ENCODE assay signal across 8 mouse cellular contexts in genomic region chr13:17943306-17944077, GRCm38 (mm10). TPM values are rescaled to one million over a fixed set of nuclear protein-coding genes. Genes with fewer than 3 reads are reported as not detected.
DNase-seq lines count a peak whose midpoint lies in the region; ATAC-seq and TF ChIP-seq lines count a peak whose summit lies in the region.

No protein-coding gene starts in this region.

- peaks cover 51% of the 10 kb centered on the region for H3K79me3 ChIP-seq in C2C12 (ENCODE audit: low read depth)

- under 1% methylated on average over 70 of the region's 70 CpGs for WGBS in heart, embryonic 11.5 days (ENCODE audit: insufficient replicate concordance)
- WGBS in kidney, postnatal 0 days, result under 1% methylated on average over 65 of the region's 70 CpGs
- WGBS in lung, embryonic 16.5 days, result under 1% methylated on average over 62 of the region's 70 CpGs

- peak overlapping the region; percentile 78 for H3K27ac ChIP-seq in heart, embryonic 11.5 days (ENCODE audit: low read depth, low read length)
- peak overlapping the region; percentile 94 for H3K27ac ChIP-seq in kidney, postnatal 0 days
- H3K27ac ChIP-seq in lung, embryonic 16.5 days (ENCODE audit: low read length), result peak overlapping the region; percentile 90

- peak overlapping the region; percentile 84 for H3ac ChIP-seq in C2C12 (ENCODE audit: control insufficient read depth, insufficient read length, low read depth)

- peak overlapping the region; percentile 65 for H3K4me3 ChIP-seq in C2C12 (ENCODE audit: insufficient read depth, poor library complexity, severe bottlenecking)
- peak overlapping the region; percentile 94 for H3K4me3 ChIP-seq in heart, embryonic 11.5 days (ENCODE audit: low read depth, low read length)
- peak overlapping the region; percentile 91 for H3K4me3 ChIP-seq in kidney, postnatal 0 days (replicated peaks; ENCODE audit: low read depth, low read length)
- H3K4me3 ChIP-seq in lung, embryonic 16.5 days (ENCODE audit: low read length), result peak overlapping the region; percentile 92

- H3K9me3 ChIP-seq in heart, embryonic 11.5 days (replicated peaks; ENCODE audit: control insufficient read depth, low read length), result no peaks in the 10 kb centered on the region
- H3K9me3 ChIP-seq in kidney, postnatal 0 days (replicated peaks; ENCODE audit: low read length), result no peaks in the 10 kb centered on the region
- no peaks in the 10 kb centered on the region for H3K9me3 ChIP-seq in lung, embryonic 16.5 days (ENCODE audit: control insufficient read depth, low read length)

- peaks cover 66% of the 10 kb centered on the region for H3K79me2 ChIP-seq in C2C12 (ENCODE audit: control insufficient read depth, insufficient read depth)

- peak; percentile 81 for ATAC-seq in heart, embryonic 11.5 days (replicated peaks; ENCODE audit: insufficient number of reproducible peaks, low FRiP score, low TSS enrichment)
- ATAC-seq in kidney, postnatal 0 days (replicated peaks; ENCODE audit: low FRiP score, low read depth), result peak; percentile 86
- ATAC-seq in lung, embryonic 16.5 days (ENCODE audit: low read depth), result peak; percentile 84

- TF ChIP-seq CTCF in C2C12 (IDR thresholded peaks at IDR 0.05; ENCODE audit: control insufficient read depth, insufficient read depth, insufficient read length), result no peak
- TF ChIP-seq CTCF in kidney, postnatal 0 days (IDR thresholded peaks at IDR 0.05; ENCODE audit: low read depth), result no peak

- no peaks in the 10 kb centered on the region for H3K4me1 ChIP-seq in heart, embryonic 11.5 days (ENCODE audit: control insufficient read depth, insufficient read depth, low read length)
- H3K4me1 ChIP-seq in kidney, postnatal 0 days (replicated peaks; ENCODE audit: insufficient read depth, low read length), result no peaks in the 10 kb centered on the region; the same call in 1 of the 2 replicates
- peaks cover 9% of the 10 kb centered on the region for H3K4me1 ChIP-seq in lung, embryonic 16.5 days (replicated peaks; ENCODE audit: control insufficient read depth, insufficient read depth, low read length)

- H3K4me2 ChIP-seq in heart, embryonic 11.5 days, result peak overlapping the region; percentile 86
- H3K4me2 ChIP-seq in kidney, postnatal 0 days (ENCODE audit: low read length), result peak overlapping the region; percentile 80
- H3K4me2 ChIP-seq in lung, embryonic 16.5 days (ENCODE audit: low read depth, low read length), result peak overlapping the region; percentile 69

- peak overlapping the region; percentile 83 for H3K9ac ChIP-seq in heart, embryonic 11.5 days (ENCODE audit: low read depth, low read length)
- peak overlapping the region; percentile 92 for H3K9ac ChIP-seq in kidney, postnatal 0 days (ENCODE audit: low read depth, low read length)
- peak overlapping the region; percentile 90 for H3K9ac ChIP-seq in lung, embryonic 16.5 days (ENCODE audit: low read length)

- H3K36me3 ChIP-seq in C2C12 (ENCODE audit: control insufficient read depth, insufficient read depth), result no peaks in the 10 kb centered on the region
- H3K36me3 ChIP-seq in heart, embryonic 11.5 days (ENCODE audit: control insufficient read depth, insufficient read depth, low read length), result no peaks in the 10 kb centered on the region
- no peaks in the 10 kb centered on the region for H3K36me3 ChIP-seq in kidney, postnatal 0 days (ENCODE audit: insufficient read depth, low read length)
- H3K36me3 ChIP-seq in lung, embryonic 16.5 days (ENCODE audit: control insufficient read depth, insufficient read depth, low read length), result no peaks in the 10 kb centered on the region

- peak; percentile 16 for DNase-seq in cerebellum, adult 8-10 months
- no peak for DNase-seq in cerebellum, adult 9-10 months
- peak; percentile 30 for DNase-seq in embryo, embryonic 10 days (ENCODE audit: low spot score)
- DNase-seq in kidney, postnatal 0 days (ENCODE audit: low spot score), result peak; percentile 34
- peak; percentile 29 for DNase-seq in right cerebral cortex, postnatal 4 days

- no peaks in the 10 kb centered on the region for H3K27me3 ChIP-seq in C2C12 (ENCODE audit: control insufficient read depth, insufficient read depth, insufficient read length)
- no peaks in the 10 kb centered on the region for H3K27me3 ChIP-seq in heart, embryonic 11.5 days (ENCODE audit: control insufficient read depth, insufficient read depth, low read length)
- H3K27me3 ChIP-seq in kidney, postnatal 0 days (ENCODE audit: insufficient read depth, low read length), result no peaks in the 10 kb centered on the region
- H3K27me3 ChIP-seq in lung, embryonic 16.5 days (ENCODE audit: control insufficient read depth, insufficient read depth, low read depth, low read length), result no peaks in the 10 kb centered on the region

TF ChIP-seq in C2C12, 6 proteins besides CTCF, POLR2A, EP300 and RAD21:
- TF ChIP-seq CEBPB (IDR thresholded peaks at IDR 0.05; ENCODE audit: low read depth) (no peak), MYOG (IDR thresholded peaks at IDR 0.05; ENCODE audit: control insufficient read depth, extremely low read depth, insufficient read length) (no peak), MYOD1 (IDR thresholded peaks at IDR 0.05; ENCODE audit: control insufficient read depth, insufficient read length, low read depth) (no peak), FOSL1 (IDR thresholded peaks at IDR 0.05; ENCODE audit: insufficient read depth, low read length, poor library complexity, severe bottlenecking) (no peak), MAX (IDR thresholded peaks at IDR 0.05) (no peak), USF1 (IDR thresholded peaks at IDR 0.05; ENCODE audit: low read depth) (no peak)
TF ChIP-seq in C2C12: peak in this region for 0.

RNA-seq across cellular contexts. Expression of gene Rala, which starts 0.5 kb away (rescaled TPM):
- polyA plus RNA-seq in C2C12 (2012; fragmentation: generic; extraction: Trizol), result 32.3 TPM
- 85.4 and 89.9 TPM in 2 replicates for polyA plus RNA-seq in heart, embryonic 11.5 days (2014; fragmentation: Nextera tagmentation; extraction: Ambion mirVana)
- polyA plus RNA-seq in kidney, postnatal 0 days (2015; fragmentation: Nextera tagmentation; extraction: Ambion mirVana), result 98.6 and 102 TPM in 2 replicates
- polyA plus RNA-seq in lung, embryonic 16.5 days (2015; fragmentation: Nextera tagmentation; extraction: Ambion mirVana), result 93.3 and 107 TPM in 2 replicates

RNA-seq across cellular contexts. Expression of gene Yae1d1, which starts 49.7 kb away (rescaled TPM):
- polyA plus RNA-seq in C2C12 (2012; fragmentation: generic; extraction: Trizol), result 18.2 TPM
- polyA plus RNA-seq in heart, embryonic 11.5 days (2014; fragmentation: Nextera tagmentation; extraction: Ambion mirVana), result 79.8 and 85.2 TPM in 2 replicates
- polyA plus RNA-seq in kidney, postnatal 0 days (2015; fragmentation: Nextera tagmentation; extraction: Ambion mirVana), result 71.1 and 71.4 TPM in 2 replicates
- 65.5 and 66.2 TPM in 2 replicates for polyA plus RNA-seq in lung, embryonic 16.5 days (2015; fragmentation: Nextera tagmentation; extraction: Ambion mirVana)
